Mouse (Mus musculus) large intestine, adult 2 months (tissue): Measurements from ENCODE around the gene 1700020L24Rik. TPM values are rescaled to one million over a fixed set of nuclear protein-coding genes. Genes with fewer than 3 reads are reported as not detected.

ENCODE experiments used
- DNase-seq: peaks from one replicate; pipeline ENCODE4 v3.0.0-alpha.2; 2012; ENCODE audit warnings: low read depth, low spot score
- WGBS: fragments of 180-500 bp; shearing (Covaris S2); methylation state at CpG from one replicate; pipeline ENCODE4 v1.1.7; 2018; 5-methylcytosine and 5-hydroxymethylcytosine counted together
- polyA plus RNA-seq: library from polyadenylated mRNA; depleted of rRNA; stranded (reverse); fragments of >200 nt; gene quantifications from 2 replicates; pipeline ENCODE4 v1.2.3, GENCODE M21; 2012; rRNA removed

Gene 1700020L24Rik
- polyA plus RNA-seq, 1 experiment, result 1.6 TPM

DNA sequence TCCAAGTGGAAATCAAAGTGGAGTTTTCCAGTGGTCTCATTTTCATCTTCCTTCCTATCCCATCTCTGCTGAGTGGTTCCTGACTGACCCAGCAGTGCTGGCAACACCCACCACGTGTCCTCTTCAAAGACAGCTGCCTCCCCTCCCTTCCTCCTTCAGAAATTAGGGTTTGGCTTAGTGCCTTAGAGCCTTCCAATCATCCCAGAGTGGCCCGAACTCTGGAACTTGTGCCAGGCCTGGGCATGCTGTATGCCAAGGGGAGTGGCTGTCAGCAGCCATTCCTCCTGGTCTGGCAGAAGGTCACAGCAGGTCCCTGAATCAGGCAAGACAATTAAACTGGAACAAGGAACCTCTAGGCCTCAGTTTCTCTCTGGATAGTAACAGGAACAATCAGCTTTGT is 28.5 kb downstream of the 1700020L24Rik start:
- peak; percentile 52 for DNase-seq
- 8% methylated on average over 2 of the region's 2 CpGs for WGBS

- no peak for DNase-seq
- 14% methylated on average over 11 of the region's 11 CpGs for WGBS
Measured at GRCm38 (mm10) chr11:83467120-83467652, 29.7 kb downstream of the 1700020L24Rik start.

GRCm38 (mm10) chr11:83468765-83469164 is 31.3 kb downstream of the 1700020L24Rik start:
- WGBS, result 88% methylated on average over 3 of the region's 3 CpGs
- DNase-seq, result no peak

DNA sequence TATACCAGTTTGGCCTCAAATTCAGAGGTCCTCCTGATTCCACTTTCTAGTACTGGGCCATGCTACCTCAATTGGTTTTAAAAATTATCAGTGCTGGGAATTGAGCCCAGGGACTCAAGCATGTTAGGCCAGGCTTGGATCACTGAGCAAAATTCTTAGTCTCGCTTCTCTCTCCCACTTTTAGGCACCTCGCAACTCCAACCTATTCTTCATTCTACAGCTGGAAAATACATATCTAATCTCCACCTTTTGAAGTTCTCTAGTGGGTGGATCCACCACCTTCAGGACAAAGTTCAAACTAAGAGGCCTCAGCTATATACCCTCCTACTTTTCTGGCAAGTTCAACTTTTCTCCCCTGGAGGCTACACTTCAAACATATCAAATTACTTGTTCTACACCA is 34.3 kb downstream of the 1700020L24Rik start:
- WGBS, result 46% methylated on average over 2 of the region's 2 CpGs
- DNase-seq, result no peak

GRCm38 (mm10) chr11:83472324-83473234 is 35.1 kb downstream of the 1700020L24Rik start, which contains the start of gene Taf15:
Taf15 (plus strand) TSS chr11:83473086.
- DNase-seq, result peak; percentile 96
- under 1% methylated on average over 66 of the region's 66 CpGs for WGBS

GRCm38 (mm10) chr11:83473235-83474016 is 35.9 kb downstream of the 1700020L24Rik start:
- no peak for DNase-seq
- whole genome bisulfite sequencing, result under 1% methylated on average over 51 of the region's 52 CpGs

Other genes starting within 250 kb of the 1700020L24Rik start
- gene Slfn3, start 246.3 kb upstream of the 1700020L24Rik start, polyA plus RNA-seq, result 0.16 and 0.25 TPM in 2 replicates
- gene Slfn14, start 151.0 kb upstream of the 1700020L24Rik start, polyA plus RNA-seq, result not detected in 2 replicates
- 32.1 and 43.9 TPM in 2 replicates for gene Ap2b1, start 138.7 kb upstream of the 1700020L24Rik start, polyA plus RNA-seq
- gene Pex12, start 135.1 kb upstream of the 1700020L24Rik start, polyA plus RNA-seq, result 6.9 and 8.9 TPM in 2 replicates
- gene Rasl10b, start 28.5 kb upstream of the 1700020L24Rik start, polyA plus RNA-seq, result 0.84 and 1.1 TPM in 2 replicates
- gene Gas2l2, start 8.2 kb upstream of the 1700020L24Rik start, polyA plus RNA-seq, result 0.38 and 0.48 TPM in 2 replicates
- 2.1 and 5.6 TPM in 2 replicates for gene Mmp28, start 25.4 kb downstream of the 1700020L24Rik start, polyA plus RNA-seq
- gene Taf15, start 35.4 kb downstream of the 1700020L24Rik start, polyA plus RNA-seq, result 10.5 and 13.9 TPM in 2 replicates
- gene Heatr9, start 84.5 kb downstream of the 1700020L24Rik start, polyA plus RNA-seq, result 0.04 and 0.05 TPM in 2 replicates
- gene Ccl5, start 92.8 kb downstream of the 1700020L24Rik start, polyA plus RNA-seq, result 194 and 322 TPM in 2 replicates
- gene Ccl9, start 141.0 kb downstream of the 1700020L24Rik start, polyA plus RNA-seq, result 9.1 and 16.9 TPM in 2 replicates
- 122 and 165 TPM in 2 replicates for gene Ccl6, start 155.4 kb downstream of the 1700020L24Rik start, polyA plus RNA-seq
- gene Rpl9-ps1, start 207.9 kb downstream of the 1700020L24Rik start, polyA plus RNA-seq, result not detected in 2 replicates
- gene Ccl3, start 211.7 kb downstream of the 1700020L24Rik start, polyA plus RNA-seq, result 2.1 and 2.5 TPM in 2 replicates
- gene Ccl4, start 224.9 kb downstream of the 1700020L24Rik start, polyA plus RNA-seq, result 2.7 and 4.5 TPM in 2 replicates